Mouse (Mus musculus): Measurements from ENCODE around the gene Adgrl3.

Adgrl3 gene

DNA sequence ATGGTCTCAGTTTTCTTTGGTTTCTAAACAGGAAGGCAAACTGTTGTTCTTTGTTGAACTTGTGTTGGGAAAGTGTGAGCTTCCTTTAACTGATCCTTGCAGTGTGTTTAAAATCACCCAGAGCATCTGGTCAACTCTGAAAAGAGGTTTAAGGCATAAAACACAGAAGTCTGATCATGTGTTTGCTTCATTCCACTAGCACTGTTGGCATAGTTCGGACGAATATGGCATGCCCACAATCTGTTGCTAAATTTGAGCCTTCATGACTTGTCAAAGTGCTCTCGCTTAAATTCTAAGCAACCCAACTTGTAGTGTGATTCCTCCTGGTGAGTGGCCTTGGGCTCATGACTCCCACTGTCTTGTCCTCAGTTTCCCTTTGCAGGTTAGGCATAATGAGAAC, 249.8 kb downstream of the Adgrl3 start:
- no peak for DNase-seq

DNA sequence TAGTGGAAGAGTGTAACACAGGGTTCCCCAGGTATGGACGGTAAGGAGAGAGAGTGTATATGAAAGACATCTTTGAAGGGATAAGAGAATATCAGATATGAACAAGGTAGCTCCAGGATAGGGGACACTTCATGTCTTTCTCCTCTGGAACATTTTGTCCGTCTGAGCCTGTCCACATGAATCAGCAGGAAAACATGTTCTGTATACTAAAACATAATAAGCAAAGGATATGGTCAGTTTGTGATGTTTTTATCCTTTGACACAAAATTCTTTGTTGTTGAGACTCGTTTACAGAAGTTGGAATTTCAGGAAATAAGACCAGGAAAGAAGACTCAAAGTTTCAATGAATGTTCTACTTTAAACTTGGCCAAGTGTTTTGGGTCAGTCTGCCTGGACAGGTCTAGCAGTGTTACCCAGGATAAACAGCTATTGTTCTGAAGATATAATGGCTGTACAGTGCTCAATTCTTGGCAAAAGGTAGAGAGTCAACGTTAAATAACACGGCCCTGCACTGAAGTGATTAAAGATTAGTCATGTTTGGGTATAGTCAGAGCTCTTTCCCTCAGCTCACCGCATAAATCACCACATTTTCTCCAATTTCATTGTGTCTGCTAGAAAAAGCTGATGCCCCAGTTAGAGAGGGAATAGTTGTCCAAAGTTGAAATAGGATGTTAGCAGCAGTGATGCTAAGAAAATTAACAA, 255.6 kb downstream of the Adgrl3 start:
- DNase-seq = no peak

DNA sequence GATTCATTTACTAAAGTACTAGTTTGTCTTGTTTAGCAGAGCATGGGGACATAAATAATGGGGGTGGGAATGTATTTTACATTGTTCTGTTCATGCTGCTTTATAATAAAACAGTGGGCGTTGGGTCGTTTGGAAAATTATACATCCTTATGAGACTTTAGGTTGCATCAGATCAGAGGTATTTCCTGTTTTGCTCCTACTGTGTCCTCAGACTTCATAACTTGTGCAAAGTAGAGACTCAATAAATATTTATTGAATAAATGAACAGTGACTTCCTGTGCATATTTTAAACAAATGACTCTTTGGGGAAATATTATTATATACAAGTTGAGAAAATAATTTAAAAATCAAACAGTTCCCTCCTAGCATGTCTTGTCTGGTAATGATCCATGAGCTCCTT, 259.3 kb downstream of the Adgrl3 start:
- no peak for DNase-seq

DNA sequence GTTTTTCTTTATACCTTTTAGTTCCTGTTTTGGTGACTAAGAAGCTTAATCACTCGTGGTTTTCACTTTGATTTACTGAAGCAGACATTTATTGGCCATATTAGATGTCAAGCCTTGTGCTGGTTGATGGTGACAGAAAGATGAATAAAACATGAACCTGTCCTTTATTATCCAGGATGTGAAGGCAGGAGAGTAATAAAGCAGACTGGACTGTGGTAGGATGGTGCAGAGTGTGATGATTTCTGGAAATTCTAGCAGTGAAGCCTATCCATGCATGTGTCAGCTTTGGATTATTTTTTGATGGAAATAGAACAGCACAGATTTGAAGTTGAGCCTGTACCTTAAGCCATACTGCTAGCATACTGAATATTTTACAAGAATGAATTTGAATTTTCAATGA, 265.7 kb downstream of the Adgrl3 start:
- no peak for DNase-seq

DNA sequence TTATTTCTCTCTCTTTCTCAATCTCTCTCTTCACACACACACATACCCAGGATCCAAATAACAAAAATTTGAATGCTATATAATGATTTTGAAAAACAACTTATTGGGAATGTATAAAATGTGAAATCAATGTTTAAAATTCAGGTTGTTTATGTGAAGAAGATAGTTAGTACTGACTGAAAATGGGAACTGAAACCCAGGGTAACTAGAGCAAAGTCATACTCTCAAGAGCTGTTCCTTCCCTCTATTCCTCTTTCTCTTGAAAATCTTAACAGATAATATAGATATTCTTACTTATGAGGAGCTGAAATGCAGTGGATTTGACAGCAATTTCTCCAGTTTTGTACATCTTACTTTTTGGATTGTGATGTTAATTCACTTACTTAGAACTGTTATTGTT, 281.9 kb downstream of the Adgrl3 start:
- no peak for DNase-seq

DNA sequence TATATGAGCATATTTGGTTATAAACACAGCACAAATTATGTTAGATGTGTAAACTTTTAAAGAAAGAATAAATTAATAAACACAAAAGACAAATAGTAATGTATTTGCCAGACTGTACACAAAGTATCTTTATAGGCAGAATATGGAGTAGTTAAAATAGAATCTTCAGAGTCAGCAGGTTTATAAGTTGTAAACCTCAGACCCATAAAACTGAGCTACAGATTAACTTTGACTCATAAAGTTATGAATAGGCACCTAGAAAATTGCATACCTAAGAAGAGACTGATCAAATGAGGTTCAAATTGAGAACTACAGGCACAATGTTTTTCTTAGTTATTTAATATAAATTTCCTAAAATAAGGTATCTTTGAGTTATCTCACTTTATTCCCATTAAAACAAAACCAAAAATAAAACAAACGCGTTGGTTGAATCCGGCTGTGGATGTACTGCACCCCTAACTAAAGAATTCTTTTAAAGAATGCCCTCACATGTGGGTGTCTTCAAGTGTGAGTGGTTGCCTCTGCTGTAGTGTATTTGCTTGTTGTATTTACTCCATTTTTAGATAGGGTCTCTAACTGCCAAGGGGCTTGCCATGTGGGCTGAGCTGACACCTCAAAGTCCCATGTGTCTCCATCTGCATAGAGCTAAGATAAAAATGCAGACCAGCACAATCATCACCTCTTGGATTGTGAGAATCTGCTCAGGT, 297.6 kb downstream of the Adgrl3 start:
- no peak for DNase-seq

DNA sequence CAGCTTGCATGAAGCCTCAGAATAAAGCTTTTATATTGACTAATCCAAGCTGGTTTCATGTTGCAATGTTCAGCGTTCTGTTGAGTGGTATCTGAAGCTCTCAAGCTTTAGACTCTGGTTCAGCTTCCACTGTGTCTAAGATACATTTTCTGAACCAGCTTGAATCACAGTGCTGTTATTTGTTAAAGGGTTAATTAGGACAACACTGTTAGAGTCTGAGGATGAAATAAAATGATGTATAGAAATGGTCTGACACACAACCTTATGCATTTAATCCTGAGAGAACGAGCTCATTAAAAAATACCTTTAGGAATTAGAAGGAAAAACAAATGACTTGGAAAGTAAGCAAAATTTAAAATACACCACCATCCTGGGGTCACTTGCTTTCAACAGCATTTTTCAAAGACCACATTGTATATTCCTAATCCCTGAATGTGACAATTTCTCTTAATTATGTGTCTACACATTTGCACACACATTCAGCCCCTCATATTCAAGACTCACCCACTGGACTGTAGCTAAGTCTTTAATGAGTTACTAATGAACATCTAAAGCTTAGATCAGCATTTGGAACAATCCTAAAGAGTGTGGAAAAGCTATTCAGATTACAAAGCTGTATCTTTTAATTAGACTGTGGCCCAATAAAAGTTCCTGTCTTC, 301.5 kb downstream of the Adgrl3 start:
- DNase-seq = no peak

DNA sequence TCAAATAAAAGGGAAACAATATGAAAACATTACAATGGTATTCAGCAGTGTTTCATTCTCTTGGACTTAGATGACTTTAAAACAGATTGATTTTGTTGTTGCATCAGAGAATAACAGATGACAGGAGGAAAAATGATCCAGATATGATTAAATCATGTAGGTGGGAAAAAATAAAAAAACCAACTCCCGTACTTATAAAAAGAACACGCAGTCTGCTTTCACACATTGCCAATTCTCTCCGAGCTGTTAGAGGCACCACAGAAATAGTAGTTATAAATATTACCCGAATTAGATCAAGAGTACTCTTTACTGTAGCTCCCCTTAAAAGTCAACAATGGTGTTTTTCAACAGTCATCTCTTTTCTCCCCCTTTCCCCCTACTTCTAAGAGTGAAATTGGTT, 302.1 kb downstream of the Adgrl3 start:
- DNase-seq = no peak

DNA sequence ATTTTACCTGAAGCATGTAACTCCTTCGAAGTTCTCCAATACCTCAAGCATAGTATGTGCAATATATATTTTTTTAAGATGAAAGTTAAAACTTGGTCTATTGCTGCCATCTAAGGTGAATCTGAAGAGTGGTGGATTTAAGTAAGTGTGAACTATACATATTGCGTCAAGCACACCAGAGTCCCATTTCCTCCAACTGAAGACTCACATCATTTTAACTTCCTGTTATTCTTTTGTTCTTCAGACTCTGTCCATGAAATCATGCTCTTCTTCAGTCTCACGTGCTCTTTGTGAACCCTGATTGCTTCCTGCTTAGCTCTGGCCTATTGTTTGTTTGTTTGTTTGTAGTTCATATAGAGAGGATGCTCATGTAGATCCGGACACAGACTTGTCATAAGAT, 307.0 kb downstream of the Adgrl3 start:
- no peak for DNase-seq

DNA sequence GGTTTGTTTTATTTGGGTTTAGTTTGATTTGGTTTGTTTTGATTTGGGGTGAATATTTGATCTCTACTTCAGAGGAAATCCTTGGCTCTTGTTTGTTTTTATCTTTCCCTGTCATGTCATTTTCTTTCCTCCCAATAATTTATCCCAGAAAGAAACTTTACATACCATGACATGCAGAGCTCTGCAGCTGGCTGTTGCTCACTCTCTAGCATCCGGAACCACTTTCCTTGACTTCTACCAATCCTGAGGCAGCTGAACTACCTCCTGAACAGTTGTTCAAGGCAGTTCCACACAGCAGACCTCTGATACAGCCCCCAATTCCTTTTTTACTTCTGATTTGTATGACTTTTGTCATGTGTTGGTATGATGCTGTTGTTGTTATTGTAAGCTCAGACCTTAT, 307.5 kb downstream of the Adgrl3 start:
- DNase-seq = no peak

DNA sequence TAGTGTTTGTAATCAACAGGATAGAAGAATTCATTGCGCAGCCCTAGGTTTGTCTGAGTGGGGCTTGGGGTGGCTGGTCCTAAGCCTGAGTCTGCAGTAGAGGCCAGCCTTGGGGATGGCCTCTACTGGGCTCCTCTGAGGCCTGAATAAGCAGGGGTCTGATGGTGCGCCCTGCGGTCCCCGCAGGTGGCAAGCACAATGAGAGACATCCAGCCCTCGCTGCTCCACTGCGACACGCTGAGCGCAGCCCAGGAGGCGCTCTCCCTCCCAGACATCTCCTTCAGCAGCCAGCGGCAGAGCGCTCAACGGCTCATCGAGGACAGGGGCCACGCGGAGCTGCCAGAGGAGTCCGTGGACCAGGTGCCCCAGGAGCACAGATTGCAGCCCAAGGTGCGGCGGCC, 309.6 kb downstream of the Adgrl3 start:
- peak; percentile 6 for DNase-seq

DNA sequence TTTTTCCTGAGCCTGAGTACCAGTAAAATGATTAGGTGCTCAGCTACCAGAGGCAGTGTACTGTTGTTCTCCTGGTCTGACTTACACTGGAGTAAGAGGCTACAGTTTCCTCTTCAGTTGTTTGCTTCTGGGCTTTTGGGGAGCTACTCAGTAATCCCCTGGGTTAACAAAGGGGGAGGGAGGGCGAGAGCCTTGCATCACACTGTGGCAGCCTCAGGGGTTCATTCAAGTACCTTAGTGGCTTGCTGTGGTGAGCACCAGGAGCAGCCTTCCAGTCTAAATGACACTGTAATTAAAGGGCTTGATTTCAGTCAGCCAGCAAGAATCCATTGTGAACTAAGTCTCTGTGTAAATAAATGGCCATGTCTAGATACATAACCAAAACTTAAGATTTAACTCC, 324.4 kb downstream of the Adgrl3 start:
- DNase-seq = no peak

DNA sequence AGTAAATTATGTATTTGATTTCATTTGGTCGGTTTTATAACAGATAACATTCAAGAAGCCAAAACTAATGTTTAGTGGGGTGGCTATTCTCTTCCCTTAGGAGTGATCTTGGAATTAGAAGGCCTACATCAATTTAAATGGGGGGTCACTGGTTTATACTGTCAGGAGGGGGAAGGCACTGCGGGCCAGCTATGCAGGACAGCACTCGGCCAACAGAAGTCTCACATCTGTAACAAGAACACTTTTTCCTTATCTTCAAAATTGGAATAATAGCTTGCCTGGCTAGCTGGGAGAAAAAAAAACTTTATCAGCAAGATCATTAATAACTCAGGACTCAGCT, 325.1 kb downstream of the Adgrl3 start:
- no peak for DNase-seq

DNA sequence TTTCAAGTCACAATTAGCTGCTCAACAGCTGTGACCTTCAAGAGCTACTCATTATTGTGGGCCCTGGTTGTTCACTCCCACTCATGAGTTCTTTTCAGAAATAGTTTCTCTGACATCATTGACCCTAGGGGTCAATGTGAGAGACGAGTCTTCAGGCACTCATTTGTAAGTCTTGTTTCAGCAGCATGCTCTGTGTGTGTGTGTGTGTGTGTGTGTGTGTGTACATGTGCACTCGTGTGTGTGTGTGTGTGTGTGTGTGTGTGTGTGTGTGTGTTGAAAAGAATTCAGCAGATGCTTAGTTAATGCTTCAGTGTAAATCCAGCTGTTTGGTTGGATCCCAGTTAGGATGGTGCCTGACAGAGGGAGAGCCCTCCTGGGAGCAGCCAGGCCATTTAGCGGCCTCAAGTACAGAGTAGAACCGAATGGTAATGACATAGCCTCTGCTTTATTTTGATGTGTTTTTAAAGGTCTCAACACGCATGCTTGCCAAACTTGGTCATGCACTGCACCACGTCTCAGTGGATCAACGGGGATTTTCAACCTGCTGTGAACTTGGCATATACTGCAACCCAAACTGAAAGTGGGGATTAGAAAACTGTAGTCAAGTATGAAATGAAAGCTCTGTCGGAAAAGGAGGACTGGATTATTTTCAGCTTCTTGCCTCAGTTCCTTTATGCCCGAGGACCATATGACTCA, 325.6 kb downstream of the Adgrl3 start:
- no peak for DNase-seq

DNA sequence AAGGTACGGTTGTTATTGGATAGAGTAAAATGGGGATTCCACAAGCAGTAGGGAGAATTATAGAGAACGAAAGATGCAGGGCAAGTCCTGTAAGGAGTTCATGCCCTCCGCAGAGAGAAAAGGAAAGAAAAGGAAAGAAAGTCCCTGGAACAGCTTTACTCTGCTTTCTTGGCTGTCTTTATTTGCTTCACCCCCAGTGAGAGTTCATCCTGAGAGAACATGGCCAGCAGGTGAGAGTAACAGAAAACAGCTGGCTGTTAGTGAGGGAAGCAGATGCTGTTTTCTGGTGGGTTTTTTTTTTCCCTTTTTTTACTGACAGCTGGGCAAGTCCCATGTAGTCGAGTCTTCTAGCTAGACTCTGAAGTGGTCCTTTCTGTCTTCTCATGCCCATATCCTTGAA, 327.6 kb downstream of the Adgrl3 start:
- DNase-seq = no peak

DNA sequence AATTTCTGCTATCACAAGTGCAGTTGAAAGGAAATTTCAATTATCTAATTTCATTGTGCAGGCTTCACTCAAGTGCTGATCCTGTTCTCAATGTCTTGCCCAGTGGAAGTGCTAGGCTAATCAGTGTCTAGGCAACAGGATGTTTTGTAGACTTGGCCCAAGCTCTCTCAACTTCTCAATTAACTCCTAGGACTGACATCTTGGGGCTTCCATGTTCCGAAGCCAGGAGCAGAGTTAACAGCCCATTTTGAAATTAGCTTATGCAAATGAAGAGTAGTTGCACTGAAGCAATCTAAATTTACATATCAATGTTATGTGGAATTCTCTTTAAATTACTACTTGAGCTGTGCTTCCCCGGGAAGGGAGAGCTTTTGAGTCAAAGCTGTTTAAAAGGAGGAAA, 339.6 kb downstream of the Adgrl3 start:
- no peak for DNase-seq

DNA sequence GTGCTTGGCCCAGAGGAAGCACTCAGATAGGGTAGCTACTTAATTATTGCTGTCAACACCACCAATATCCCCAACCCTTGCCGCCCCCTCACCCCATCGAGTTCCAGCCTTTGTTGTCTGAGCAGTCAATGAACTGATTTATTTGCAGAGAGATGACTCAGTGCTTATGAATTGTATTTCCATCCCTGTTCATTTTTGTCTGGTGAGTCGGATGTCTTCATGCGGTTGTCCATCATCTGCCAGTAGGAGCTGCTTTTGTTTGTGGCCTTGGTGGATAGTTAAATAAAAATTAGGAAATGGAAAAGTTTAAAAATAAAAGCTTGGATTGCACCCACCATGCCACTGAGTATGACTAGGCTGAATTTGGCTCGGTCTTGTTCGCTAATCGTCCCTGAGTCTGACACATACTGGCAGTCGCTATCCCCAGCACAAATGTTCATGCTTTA, 344.3 kb downstream of the Adgrl3 start:
- no peak for DNase-seq

DNA sequence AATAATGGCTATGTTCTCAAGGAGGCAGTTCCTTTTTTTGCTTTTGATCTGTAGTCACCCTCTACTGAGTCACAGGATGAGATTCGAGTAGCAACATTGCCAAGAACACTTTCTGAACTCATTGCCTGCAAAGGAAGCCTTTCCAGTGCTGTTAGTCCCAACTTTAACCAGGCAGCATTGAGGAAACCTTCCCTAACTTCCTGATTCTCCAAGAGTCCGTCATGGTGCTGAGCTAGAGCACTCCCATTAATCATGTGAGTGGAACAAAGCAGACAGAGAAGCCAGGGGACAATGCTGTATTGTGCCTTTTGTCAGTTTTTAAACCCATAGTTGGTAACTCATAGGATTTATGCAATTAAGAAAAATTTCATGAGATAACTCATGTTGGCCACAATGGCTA, 345.3 kb downstream of the Adgrl3 start:
- no peak for DNase-seq

DNA sequence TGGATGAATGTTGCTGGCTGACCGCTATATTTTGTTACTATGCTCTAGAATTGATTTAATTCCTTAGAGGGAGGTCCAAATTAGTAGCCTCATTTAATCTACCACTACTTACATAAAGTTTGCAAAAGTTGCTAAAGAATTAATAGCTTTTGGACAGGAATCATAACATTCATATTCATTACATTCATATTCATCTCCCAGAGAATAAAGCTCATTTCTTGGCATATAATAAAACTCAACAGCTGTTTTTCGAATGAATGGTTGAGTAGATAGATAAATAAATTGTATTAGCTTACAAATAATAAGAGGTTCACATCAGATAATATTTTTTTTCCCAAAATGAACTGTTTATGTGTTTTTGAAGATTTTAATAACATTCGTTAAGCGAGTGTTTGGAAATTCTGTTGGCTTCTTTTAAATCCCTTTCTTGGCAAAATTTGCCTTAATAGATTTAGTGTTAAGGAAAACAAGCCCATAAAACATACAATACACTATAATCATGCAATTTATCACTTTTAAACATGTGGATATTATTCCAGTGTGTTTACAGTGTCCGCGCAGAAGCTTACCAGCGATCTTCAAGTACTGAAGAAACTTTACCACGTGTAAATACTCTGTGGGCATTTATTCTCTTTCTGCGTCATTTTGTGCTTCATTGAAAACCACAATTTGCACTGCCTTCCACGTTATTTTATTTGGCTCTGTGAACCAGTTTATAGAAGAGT, 350.4 kb downstream of the Adgrl3 start:
- DNase-seq = no peak

DNA sequence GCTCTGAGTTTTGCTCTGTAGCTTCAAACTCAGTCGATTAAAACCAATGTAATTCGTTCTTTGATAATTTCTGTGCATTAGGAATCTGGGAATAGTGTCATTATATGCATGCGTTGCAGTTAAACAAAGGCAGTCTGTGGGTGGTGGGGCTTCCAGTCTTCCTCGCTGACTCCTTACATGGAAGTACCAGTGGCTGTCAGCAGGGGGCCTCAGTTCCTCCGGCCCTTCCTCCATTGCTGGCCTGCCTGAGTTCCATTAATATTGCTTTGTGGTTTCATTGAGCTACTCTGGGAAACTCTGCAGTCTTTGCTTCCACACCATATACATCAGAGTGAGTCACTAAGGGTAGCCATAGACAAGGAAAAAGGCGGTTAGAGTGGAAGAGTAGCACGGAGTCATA, 356.1 kb downstream of the Adgrl3 start:
- no peak for DNase-seq

DNA sequence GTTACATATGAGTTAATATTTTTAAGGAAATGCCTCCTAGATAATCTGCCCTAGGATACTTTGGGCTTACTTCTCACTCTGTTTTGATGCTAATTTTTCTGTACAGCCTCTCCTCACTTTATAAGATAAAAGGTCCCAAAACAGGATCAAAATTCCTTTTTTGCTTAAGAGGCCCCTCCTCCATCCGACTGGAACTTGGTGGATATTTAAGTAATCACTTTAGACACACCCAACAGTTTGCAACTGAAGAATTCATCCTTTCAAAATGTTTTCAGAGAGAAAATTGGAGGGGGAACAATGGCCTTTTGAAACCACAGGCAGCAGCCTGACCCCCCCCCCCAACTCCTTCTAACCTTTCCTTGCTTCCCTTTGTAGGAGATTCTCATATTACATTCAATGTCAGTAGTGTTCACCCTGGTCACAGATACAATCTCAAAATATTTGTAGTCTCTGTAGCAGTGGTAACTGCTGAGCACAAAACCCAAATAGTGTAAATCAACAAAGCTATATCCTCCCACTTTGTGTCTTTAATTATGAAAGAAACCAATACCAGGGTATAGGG, 385.7 kb downstream of the Adgrl3 start:
- DNase-seq = no peak

DNA sequence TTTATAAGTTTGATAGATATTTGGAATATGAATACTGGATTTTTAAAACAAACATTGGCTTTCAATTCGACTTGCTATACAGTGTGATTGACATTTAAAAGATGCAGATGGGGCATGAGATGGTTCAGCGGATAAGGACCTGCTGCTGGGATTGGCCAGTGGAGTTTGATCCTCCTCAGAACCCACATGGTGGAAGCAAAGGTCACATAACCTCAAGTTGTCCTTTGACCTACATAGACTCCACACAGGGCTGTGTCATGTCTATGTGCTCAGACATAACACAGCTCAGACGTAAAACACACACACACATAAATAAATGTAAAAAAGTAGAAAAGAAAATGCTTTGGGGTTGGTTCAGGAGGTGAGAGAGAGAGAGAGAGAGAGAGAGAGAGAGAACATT, 397.4 kb downstream of the Adgrl3 start:
- DNase-seq = no peak

DNA sequence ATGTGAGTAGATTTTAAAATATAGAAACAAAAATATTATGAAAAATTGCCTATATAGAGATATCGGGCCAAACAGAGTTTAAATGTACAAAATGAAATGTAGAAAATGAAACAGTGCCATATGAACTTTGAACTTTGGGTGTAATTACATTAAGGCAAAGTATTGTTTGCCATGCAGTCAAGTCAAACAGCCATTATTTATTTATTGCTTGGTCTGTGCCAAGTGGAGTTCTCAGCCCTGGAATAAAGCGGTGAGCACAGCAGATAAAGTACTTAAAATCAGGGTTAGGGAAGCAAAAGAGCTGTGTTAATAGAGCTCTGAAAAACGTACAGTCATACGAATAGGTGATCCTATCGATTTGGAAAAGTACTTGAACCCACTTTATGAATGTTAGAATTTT, 407.5 kb downstream of the Adgrl3 start:
- no peak for DNase-seq
